Mouse (Mus musculus) kidney, embryonic 16.5 days (tissue): ENCODE results near the gene Dync1li1. TPM values are rescaled to one million over a fixed set of nuclear protein-coding genes. Genes with fewer than 3 reads are reported as not detected.
"Not testable (repeated sequence)": the region's sequence is repeated elsewhere in the genome, so short reads cannot be mapped to it uniquely, and the experiment has no call there.

Experiments used
- ATAC-seq: fragments of 200-750 bp; cut with Nextera tagmentation; 2 replicates; pipeline ENCODE4 v1.8.0; 2017; ENCODE audit warnings: moderate TSS enrichment; ENCODE audit not compliant: low FRiP score, low TSS enrichment
- H3K27ac ChIP-seq: fragments of 300-500 bp; sonication (generic); 2 replicates; pipeline ENCODE4 v1.5.1; 2014; ENCODE audit warnings: low read length
- H3K27me3 ChIP-seq: fragments of 300-500 bp; sonication (generic); 2 replicates; pipeline ENCODE4 v1.6.1; 2014; ENCODE audit warnings: low read length, control low read depth, mixed read lengths; ENCODE audit not compliant: insufficient read depth
- H3K36me3 ChIP-seq: fragments of 300-500 bp; sonication (generic); 2 replicates; pipeline ENCODE4 v1.6.1; 2014; ENCODE audit warnings: low read length, control low read depth, mixed read lengths; ENCODE audit not compliant: insufficient read depth
- H3K4me1 ChIP-seq: fragments of 300-500 bp; sonication (generic); 2 replicates; pipeline ENCODE4 v1.6.1; 2014; ENCODE audit warnings: low read length, control low read depth, mixed read lengths; ENCODE audit not compliant: insufficient read depth
- H3K4me2 ChIP-seq: fragments of 300-500 bp; sonication (generic); replicated peaks from 2 replicates; pipeline ENCODE4 v1.6.1; 2014; ENCODE audit warnings: low read depth, low read length
- H3K4me3 ChIP-seq: fragments of 300-500 bp; sonication (generic); 2 replicates; pipeline ENCODE4 v1.5.1; 2014; ENCODE audit warnings: mild to moderate bottlenecking, low read length
- H3K9ac ChIP-seq: fragments of 300-500 bp; sonication (generic); replicated peaks from 2 replicates; pipeline ENCODE4 v1.6.1; 2014; ENCODE audit warnings: low read length
- H3K9me3 ChIP-seq: fragments of 300-500 bp; sonication (generic); 2 replicates; pipeline ENCODE4 v1.6.1; 2016; ENCODE audit warnings: low read length, control low read depth
- WGBS: fragments of 180-500 bp; shearing (Covaris S2); extraction: QIAGEN DNeasy Blood & Tissue Kit; methylation state at CpG from one replicate; pipeline ENCODE4 v1.1.7; 2014; 5-methylcytosine and 5-hydroxymethylcytosine counted together
- polyA plus RNA-seq: library from polyadenylated mRNA; unstranded; fragments of >200 nt; fragmentation: Nextera tagmentation; extraction: Ambion mirVana; gene quantifications from 2 replicates; pipeline ENCODE4 v1.2.1, GENCODE M21; 2015

The Dync1li1 gene
- polyA plus RNA-seq: 45.7 and 61.2 TPM in 2 replicates

GRCm38 (mm10) chr9:114688252-114688952 lies at the start of gene Dync1li1:
TSS of gene Dync1li1 (plus strand) at chr9:114688790.
- Histone ChIP-seq H3K9ac (peak within 1 kb of the TSS; percentile 92), H3K27ac (peak within 1 kb of the TSS; percentile 92), H3K4me3 (peak within 1 kb of the TSS; percentile 99), H3K4me2 (peak within 1 kb of the TSS; percentile 90), H3K27me3 (no peaks in the 10 kb centered on the region), H3K4me1 (peaks cover 27% of the 10 kb centered on the region), H3K9me3 (no peaks in the 10 kb centered on the region), H3K36me3 (peaks cover 15% of the 10 kb centered on the region; the same call in 1 of the 2 replicates)
- under 1% methylated on average over 56 of the region's 57 CpGs for WGBS
- ATAC-seq: peak; percentile 98

GRCm38 (mm10) chr9:114639186-114639748 lies 49.3 kb upstream of the Dync1li1 start:
- 12% methylated on average over 18 of the region's 18 CpGs for WGBS
- peak overlapping the region; percentile 82 for H3K4me3 ChIP-seq
- no peak for ATAC-seq

GRCm38 (mm10) chr9:114639839-114640646 lies 48.5 kb upstream of the Dync1li1 start, which contains the start of gene Cnot10:
TSS of gene Cnot10 (minus strand) at chr9:114640184.
- Histone ChIP-seq H3K9me3 (no peaks in the 10 kb centered on the region), H3K4me2 (peak within 1 kb of the TSS; percentile 86), H3K4me3 (peak within 1 kb of the TSS; percentile 82), H3K4me1 (peaks cover 11% of the 10 kb centered on the region), H3K27me3 (peaks cover 10% of the 10 kb centered on the region), H3K9ac (peak within 1 kb of the TSS; percentile 82), H3K27ac (peak within 1 kb of the TSS; percentile 87), H3K36me3 (no peaks in the 10 kb centered on the region)
- WGBS: 4% methylated on average over 51 of the region's 51 CpGs
- ATAC-seq: peak; percentile 99

More at GRCm38 (mm10) chr9:114639186-114639748, 49.3 kb upstream of the Dync1li1 start:
- Histone ChIP-seq H3K4me1 (peaks cover 11% of the 10 kb centered on the region), H3K4me2 (peak overlapping the region; percentile 86), H3K27me3 (peaks cover 10% of the 10 kb centered on the region), H3K27ac (peak overlapping the region; percentile 87), H3K9ac (peak overlapping the region; percentile 82), H3K36me3 (no peaks in the 10 kb centered on the region), H3K9me3 (no peaks in the 10 kb centered on the region)

GRCm38 (mm10) chr9:114646556-114647505 lies 41.8 kb upstream of the Dync1li1 start:
- 89% methylated on average over 12 of the region's 12 CpGs for WGBS
- H3K9ac ChIP-seq: no peak overlapping the region
- no peak overlapping the region for H3K4me3 ChIP-seq
- no peaks in the 10 kb centered on the region for H3K9me3 ChIP-seq
- no peaks in the 10 kb centered on the region for H3K36me3 ChIP-seq
- no peaks in the 10 kb centered on the region for H3K4me1 ChIP-seq
- H3K27ac ChIP-seq: no peak overlapping the region
- H3K27me3 ChIP-seq: peaks cover 10% of the 10 kb centered on the region
- no peak for ATAC-seq
- H3K4me2 ChIP-seq: no peak overlapping the region

- no peak overlapping the region for H3K9ac ChIP-seq
- H3K27ac ChIP-seq: no peak overlapping the region
- H3K4me3 ChIP-seq: no peak overlapping the region
- no peaks in the 10 kb centered on the region for H3K4me1 ChIP-seq
- 80% methylated on average over 28 of the region's 28 CpGs for WGBS
- H3K36me3 ChIP-seq: no peaks in the 10 kb centered on the region
- no peak for ATAC-seq
- peaks cover 9% of the 10 kb centered on the region for H3K27me3 ChIP-seq
- H3K4me2 ChIP-seq: no peak overlapping the region
- H3K9me3 ChIP-seq: no peaks in the 10 kb centered on the region
Observed at GRCm38 (mm10) chr9:114647506-114648432, 40.8 kb upstream of the Dync1li1 start.

GRCm38 (mm10) chr9:114648472-114648871 lies 40.1 kb upstream of the Dync1li1 start:
- not testable (repeated sequence) for H3K36me3 ChIP-seq, H3K4me2 ChIP-seq, H3K4me3 ChIP-seq, H3K9me3 ChIP-seq, H3K27me3 ChIP-seq, H3K9ac ChIP-seq, H3K27ac ChIP-seq, ATAC-seq, H3K4me1 ChIP-seq
- WGBS: 50% methylated on average over 8 of the region's 9 CpGs

- Histone ChIP-seq H3K27ac (no peak overlapping the region), H3K9me3 (no peaks in the 10 kb centered on the region), H3K9ac (no peak overlapping the region), H3K4me2 (no peak overlapping the region), H3K4me3 (no peak overlapping the region), H3K36me3 (no peaks in the 10 kb centered on the region), H3K27me3 (no peaks in the 10 kb centered on the region), H3K4me1 (no peaks in the 10 kb centered on the region)
- no peak for ATAC-seq
- 65% methylated on average over 5 of the region's 5 CpGs for WGBS
Observed at GRCm38 (mm10) chr9:114649371-114649770, 39.2 kb upstream of the Dync1li1 start.

GRCm38 (mm10) chr9:114650938-114651634 lies 37.5 kb upstream of the Dync1li1 start:
- Histone ChIP-seq H3K27me3 (no peaks in the 10 kb centered on the region), H3K27ac (no peak overlapping the region), H3K9me3 (no peaks in the 10 kb centered on the region), H3K4me3 (0 out of 2 replicates have a peak overlapping the region, but pooled peaks have one; percentile 6), H3K4me2 (0 out of 2 replicates have a peak overlapping the region, but pooled peaks have one; percentile 4), H3K4me1 (no peaks in the 10 kb centered on the region), H3K36me3 (no peaks in the 10 kb centered on the region), H3K9ac (no peak overlapping the region)
- WGBS: 56% methylated on average over 21 of the region's 21 CpGs
- ATAC-seq: no peak
